Mouse (Mus musculus) kidney, postnatal 0 days (tissue): Measurements from ENCODE around the gene Heatr4. TPM values are rescaled to one million over a fixed set of nuclear protein-coding genes. Genes with fewer than 3 reads are reported as not detected.
"Not testable (repeated sequence)": the region's sequence is repeated elsewhere in the genome, so short reads cannot be mapped to it uniquely, and the experiment has no call there.

Experiments used
- ATAC-seq: fragments of 200-750 bp; cut with Nextera tagmentation; replicated peaks from 2 replicates; pipeline ENCODE4 v1.8.0; 2017; ENCODE audit warnings: low read depth, moderate number of reproducible peaks, moderate TSS enrichment, moderate library complexity; ENCODE audit not compliant: low FRiP score
- DNase-seq: peaks from one replicate; pipeline ENCODE4 v3.0.0-alpha.2; 2016; ENCODE audit warnings: low spot score
- H3K27ac ChIP-seq: fragments of 300-500 bp; sonication (generic); 2 replicates; pipeline ENCODE4 v1.5.1; 2014; ENCODE audit warnings: mild to moderate bottlenecking
- H3K27me3 ChIP-seq: fragments of 300-500 bp; sonication (generic); 2 replicates; pipeline ENCODE4 v1.6.1; 2014; ENCODE audit warnings: low read length, mixed read lengths; ENCODE audit not compliant: insufficient read depth
- H3K36me3 ChIP-seq: fragments of 300-500 bp; sonication (generic); 2 replicates; pipeline ENCODE4 v1.6.1; 2014; ENCODE audit warnings: low read length, mixed read lengths; ENCODE audit not compliant: insufficient read depth
- H3K4me1 ChIP-seq: fragments of 300-500 bp; sonication (generic); replicated peaks from 2 replicates; pipeline ENCODE4 v1.6.1; 2014; ENCODE audit warnings: antibody characterized with exemption, low read length, mixed read lengths; ENCODE audit not compliant: insufficient read depth
- H3K4me2 ChIP-seq: fragments of 300-500 bp; sonication (generic); 2 replicates; pipeline ENCODE4 v1.6.1; 2014; ENCODE audit warnings: mild to moderate bottlenecking, low read length, moderate library complexity, mixed read lengths
- H3K4me3 ChIP-seq: fragments of 300-500 bp; sonication (generic); replicated peaks from 2 replicates; pipeline ENCODE4 v1.5.1; 2014; ENCODE audit warnings: low read depth, low read length
- H3K9ac ChIP-seq: fragments of 300-500 bp; sonication (generic); 2 replicates; pipeline ENCODE4 v1.6.1; 2014; ENCODE audit warnings: low read depth, low read length
- H3K9me3 ChIP-seq: fragments of 300-500 bp; sonication (generic); replicated peaks from 2 replicates; pipeline ENCODE4 v1.6.1; 2016; ENCODE audit warnings: low read length, inconsistent platforms, mixed read lengths
- CTCF ChIP-seq: IDR thresholded peaks from 2 replicates; pipeline ENCODE4 v1.5.1; 2016; ENCODE audit warnings: antibody characterized with exemption, low read depth, mild to moderate bottlenecking, moderate library complexity
- WGBS: fragments of 180-500 bp; shearing (Covaris S2); extraction: QIAGEN DNeasy Blood & Tissue Kit; methylation state at CpG from one replicate; pipeline ENCODE4 v1.1.7; 2014; 5-methylcytosine and 5-hydroxymethylcytosine counted together
- polyA plus RNA-seq: library from polyadenylated mRNA; unstranded; fragments of >200 nt; fragmentation: Nextera tagmentation; extraction: Ambion mirVana; gene quantifications from 2 replicates; pipeline ENCODE4 v1.2.1, GENCODE M21; 2015

Heatr4 gene
- polyA plus RNA-seq, 1 experiment from 2014 or later = not detected

GRCm38 (mm10) chr12:84025888-84026287 is 41.2 kb upstream of the Heatr4 start:
- Histone ChIP-seq H3K36me3 (no peaks in the 10 kb centered on the region), H3K4me1 (no peaks in the 10 kb centered on the region), H3K9ac (no peak overlapping the region), H3K27me3 (no peaks in the 10 kb centered on the region), H3K9me3 (no peaks in the 10 kb centered on the region), H3K27ac (no peak overlapping the region), H3K4me3 (no peak overlapping the region), H3K4me2 (no peak overlapping the region)
- TF ChIP-seq CTCF = no peak
- ATAC-seq = no peak
- DNase-seq = no peak
- 77% methylated on average over 7 of the region's 7 CpGs for WGBS

- WGBS = 80% methylated on average over 9 of the region's 9 CpGs
- Histone ChIP-seq H3K9ac (no peak overlapping the region), H3K27me3 (no peaks in the 10 kb centered on the region), H3K27ac (no peak overlapping the region), H3K9me3 (no peaks in the 10 kb centered on the region), H3K36me3 (no peaks in the 10 kb centered on the region), H3K4me2 (no peak overlapping the region), H3K4me1 (no peaks in the 10 kb centered on the region), H3K4me3 (no peak overlapping the region)
- no peak for TF ChIP-seq CTCF
- DNase-seq (no peak), ATAC-seq (no peak)
Observed at GRCm38 (mm10) chr12:84023052-84023745, 38.5 kb upstream of the Heatr4 start.

GRCm38 (mm10) chr12:84022266-84022665 is 37.6 kb upstream of the Heatr4 start:
- not testable (repeated sequence) for H3K9me3 ChIP-seq, H3K4me2 ChIP-seq, H3K27ac ChIP-seq, H3K36me3 ChIP-seq, H3K27me3 ChIP-seq, ATAC-seq, H3K4me1 ChIP-seq, H3K4me3 ChIP-seq, H3K9ac ChIP-seq, DNase-seq
- WGBS = 89% methylated on average over 4 of the region's 4 CpGs

- H3K4me1 ChIP-seq, H3K9me3 ChIP-seq, H3K4me3 ChIP-seq, H3K9ac ChIP-seq, H3K36me3 ChIP-seq, H3K27me3 ChIP-seq, H3K4me2 ChIP-seq: not testable (repeated sequence)
- 0 out of 2 replicates have a peak overlapping the region, but pooled peaks have one; percentile 19 for H3K27ac ChIP-seq
- peak; percentile 85 for ATAC-seq
- DNase-seq = peak; percentile 67
- WGBS = 16% methylated on average over 7 of the region's 7 CpGs
Observed at GRCm38 (mm10) chr12:84020528-84020927, 35.9 kb upstream of the Heatr4 start.

GRCm38 (mm10) chr12:84013701-84014100 is 29.0 kb upstream of the Heatr4 start:
- Histone ChIP-seq H3K9ac (no peak overlapping the region), H3K4me3 (no peak overlapping the region), H3K4me1 (peaks cover 11% of the 10 kb centered on the region), H3K9me3 (no peaks in the 10 kb centered on the region), H3K4me2 (no peak overlapping the region), H3K27me3 (no peaks in the 10 kb centered on the region), H3K36me3 (peaks cover 8% of the 10 kb centered on the region; the same call in 1 of the 2 replicates), H3K27ac (no peak overlapping the region)
- ATAC-seq (no peak), DNase-seq (no peak)
- no peak for TF ChIP-seq CTCF
- 93% methylated on average over 7 of the region's 7 CpGs for WGBS

- 74% methylated on average over 6 of the region's 6 CpGs for WGBS
- Histone ChIP-seq H3K4me3 (no peak overlapping the region), H3K9ac (no peak overlapping the region), H3K9me3 (no peaks in the 10 kb centered on the region), H3K36me3 (peaks cover 8% of the 10 kb centered on the region; the same call in 1 of the 2 replicates), H3K4me1 (peaks cover 16% of the 10 kb centered on the region), H3K27me3 (no peaks in the 10 kb centered on the region), H3K27ac (no peak overlapping the region), H3K4me2 (no peak overlapping the region)
- no peak for ATAC-seq
- TF ChIP-seq CTCF = peak; percentile 55
- DNase-seq = no peak
Observed at GRCm38 (mm10) chr12:84013130-84013529, 28.5 kb upstream of the Heatr4 start.
